Mouse (Mus musculus): Measurements from ENCODE around the gene Mtrex.

Gene Mtrex

GRCm38 (mm10) chr13:112823911-112824648 lies 103.1 kb downstream of the Mtrex start:
- no peak for DNase-seq

DNA sequence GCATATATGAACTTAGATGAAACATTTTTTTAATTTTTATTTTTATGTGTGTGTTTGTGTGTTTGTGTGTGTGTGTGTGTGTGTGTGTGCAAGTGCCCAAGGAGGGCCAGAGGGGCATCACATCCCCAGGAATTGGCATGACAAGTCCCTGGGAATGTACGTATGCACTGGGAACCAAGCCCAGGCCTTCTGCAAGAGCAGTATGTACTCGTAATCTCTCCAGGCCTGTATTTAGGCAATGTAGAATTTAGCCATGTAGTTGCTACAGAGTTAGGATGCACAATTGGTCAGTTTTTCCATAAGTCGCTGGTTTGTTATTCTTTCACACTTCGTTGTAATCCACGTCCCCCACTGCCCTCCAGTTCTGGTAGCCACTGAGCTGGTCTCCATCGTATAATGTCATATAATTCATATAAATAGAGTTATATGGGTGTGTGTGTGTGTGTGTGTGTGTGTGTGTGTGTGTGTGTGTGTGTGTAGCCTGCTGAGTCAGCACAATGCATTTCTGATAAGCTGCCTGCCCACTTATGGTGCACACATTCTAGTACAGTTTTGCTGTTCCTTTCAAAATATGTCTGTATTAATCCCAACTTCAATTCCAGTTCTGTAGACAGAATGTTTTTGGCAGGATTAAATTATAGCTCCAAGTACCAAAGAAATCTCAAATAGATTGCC lies 103.8 kb downstream of the Mtrex start:
- no peak for DNase-seq

DNA sequence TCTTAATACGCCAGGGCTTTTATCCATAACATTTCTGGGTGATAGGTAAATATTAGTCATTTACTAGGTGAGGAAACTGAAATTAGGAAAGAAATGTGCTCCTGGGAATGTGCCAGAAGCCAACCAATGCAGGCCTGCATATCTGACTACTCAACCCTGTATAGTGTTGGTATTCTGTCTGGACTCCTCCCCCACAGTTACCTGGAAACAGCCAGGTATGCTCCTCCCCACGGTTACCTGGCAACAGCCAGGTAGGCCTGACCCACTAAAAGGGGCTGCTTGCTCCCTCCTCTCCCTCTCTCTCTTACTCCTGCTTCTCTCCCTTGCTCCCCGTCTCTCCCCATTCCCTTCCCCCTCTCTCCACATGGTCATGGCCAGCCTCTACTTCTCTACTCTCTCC lies 104.8 kb downstream of the Mtrex start:
- DNase-seq: no peak

DNA sequence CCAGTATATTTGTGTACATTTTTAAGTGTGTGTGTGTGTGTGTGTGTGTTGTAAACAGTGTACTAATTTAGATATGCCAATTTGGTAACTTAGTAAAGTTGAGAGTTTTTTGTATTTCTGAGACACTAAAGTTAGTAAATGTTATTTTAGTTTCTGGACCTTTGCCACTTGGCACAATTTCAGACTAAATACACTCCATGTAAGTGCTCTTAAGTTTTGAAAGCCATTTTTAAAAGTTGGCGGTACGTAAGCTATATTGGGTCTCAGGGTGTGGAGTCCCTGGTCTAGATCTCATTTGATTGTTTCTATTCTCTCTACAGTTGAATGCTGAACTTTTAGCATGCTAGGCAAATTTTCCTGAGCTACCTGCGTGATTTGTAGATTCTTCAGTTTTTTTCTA lies 109.1 kb downstream of the Mtrex start:
- DNase-seq: no peak
